Mouse (Mus musculus): ENCODE results near the gene Sh3pxd2b.

The Sh3pxd2b gene

DNA sequence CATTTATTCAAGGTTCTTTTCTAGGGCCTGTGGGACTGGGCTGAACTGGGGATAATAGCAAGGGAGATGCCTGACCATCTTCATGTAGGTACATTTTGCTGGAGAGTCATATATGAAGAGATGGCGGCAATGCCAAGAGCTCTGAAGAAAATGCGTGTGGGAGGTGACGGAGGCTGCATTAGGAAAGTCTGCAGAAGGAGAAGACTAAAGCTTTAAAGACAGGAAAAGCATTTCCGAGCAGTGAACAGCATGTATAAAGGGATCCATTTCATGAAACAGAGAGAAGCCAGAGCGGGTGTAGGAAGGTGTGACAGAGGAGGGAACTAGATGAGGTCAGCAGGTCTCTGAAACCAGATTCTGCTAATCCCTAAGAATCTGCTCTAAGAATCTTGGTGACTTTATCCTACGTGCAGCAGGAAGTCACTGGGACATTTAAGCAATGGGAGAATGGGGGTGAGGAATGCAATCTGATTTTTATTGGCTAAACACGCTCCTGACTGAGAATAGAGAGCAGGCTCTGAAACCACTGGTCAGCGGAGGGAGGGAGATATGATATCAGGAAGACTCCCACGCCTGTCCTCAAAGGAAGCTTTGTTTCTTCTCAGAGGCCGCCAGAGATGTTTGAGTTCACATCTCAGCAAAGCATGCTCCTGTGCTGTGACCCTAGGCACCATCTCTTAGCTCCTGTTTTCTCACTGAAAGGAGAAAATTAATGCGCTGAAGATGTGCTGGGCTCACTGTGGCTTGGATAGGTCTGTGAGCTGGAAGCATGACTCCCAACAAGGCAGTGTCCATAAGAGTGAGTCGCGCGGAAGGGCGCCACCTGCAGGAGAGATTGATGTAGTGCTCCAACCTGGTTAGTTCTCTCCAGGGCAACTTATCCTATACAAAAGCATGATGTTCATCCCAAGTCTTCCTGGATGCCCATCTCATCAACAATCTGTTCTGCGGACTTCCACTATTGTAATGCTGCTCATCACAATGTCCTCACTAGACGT is 6.8 kb upstream of the Sh3pxd2b start:
- DNase-seq = peak; percentile 76

GRCm38 (mm10) chr11:32342770-32343191 is 4.8 kb upstream of the Sh3pxd2b start:
- DNase-seq = peak; percentile 48

DNA sequence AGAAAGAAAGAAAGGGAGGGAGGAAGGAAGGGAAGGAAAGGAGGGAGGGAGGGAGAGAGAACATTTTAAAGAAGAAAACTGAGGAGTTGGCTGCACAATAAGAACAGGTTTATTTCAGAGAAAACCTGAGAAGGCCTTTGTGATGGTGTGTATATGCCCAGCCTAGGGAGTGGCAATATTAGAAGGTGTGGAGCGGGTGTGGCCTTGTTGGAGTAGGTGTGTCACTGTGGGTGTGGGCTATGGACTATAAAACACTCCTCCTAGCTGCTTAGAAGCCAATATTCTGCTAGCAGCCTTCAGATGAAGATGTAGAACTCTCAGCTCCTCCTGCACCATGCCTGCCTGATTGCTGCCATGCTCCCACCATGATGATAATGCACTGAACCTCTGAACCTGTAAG is 4.3 kb upstream of the Sh3pxd2b start:
- DNase-seq = no peak

DNA sequence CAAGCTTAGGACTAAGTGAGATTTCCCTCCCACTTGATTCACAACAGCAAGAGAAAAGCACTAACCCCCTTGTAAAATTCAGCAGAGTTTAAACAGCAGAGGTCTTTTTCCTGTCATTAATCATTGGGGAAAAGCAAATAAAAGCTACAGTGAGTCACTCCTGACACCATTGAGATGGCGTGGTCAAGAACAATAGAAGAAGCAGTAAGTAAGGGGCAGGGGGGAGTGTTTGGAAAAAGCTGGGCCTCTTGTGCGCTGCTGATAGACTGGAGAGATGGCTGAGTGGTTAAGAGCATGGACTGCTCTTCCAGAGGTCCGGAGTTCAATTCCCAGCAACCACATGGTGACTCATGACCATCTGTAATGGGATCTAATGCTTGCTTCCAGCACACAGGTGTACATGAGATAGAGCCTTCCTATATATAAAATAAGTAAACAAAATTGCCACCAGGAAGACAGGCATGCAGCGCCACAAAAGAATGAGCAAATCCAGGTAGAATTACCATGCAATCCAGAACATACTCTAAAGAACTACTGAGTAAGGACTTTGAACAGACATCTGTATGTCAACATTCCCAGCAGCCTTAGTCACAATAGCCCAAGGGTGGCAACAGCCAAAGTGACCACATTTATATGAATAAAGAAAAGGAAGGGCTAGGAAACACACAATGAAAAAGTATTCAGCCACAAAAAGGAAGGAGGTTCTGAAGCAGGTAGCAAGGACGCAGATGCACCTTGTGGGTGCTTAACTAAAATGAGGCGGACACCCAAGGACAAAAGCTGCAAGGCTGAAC is 1.9 kb upstream of the Sh3pxd2b start:
- no peak for DNase-seq

DNA sequence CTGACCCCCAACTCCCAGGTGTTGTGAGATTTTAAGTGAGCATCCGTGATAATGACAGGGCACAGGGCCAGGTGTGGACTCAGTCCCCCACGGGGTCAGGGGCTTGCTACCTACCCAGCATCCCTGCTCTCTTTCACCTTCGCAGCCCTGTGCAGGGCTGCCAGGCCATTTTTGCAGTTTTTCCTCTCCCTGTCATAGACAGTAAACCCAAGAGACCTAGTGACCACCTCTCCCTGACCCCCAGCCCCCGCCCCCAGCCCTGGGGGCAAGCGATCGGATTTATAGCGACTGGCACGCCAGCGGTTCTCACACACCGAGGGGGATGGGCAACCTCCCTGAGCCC is 385 bp upstream of the Sh3pxd2b start:
- no peak for DNase-seq

DNA sequence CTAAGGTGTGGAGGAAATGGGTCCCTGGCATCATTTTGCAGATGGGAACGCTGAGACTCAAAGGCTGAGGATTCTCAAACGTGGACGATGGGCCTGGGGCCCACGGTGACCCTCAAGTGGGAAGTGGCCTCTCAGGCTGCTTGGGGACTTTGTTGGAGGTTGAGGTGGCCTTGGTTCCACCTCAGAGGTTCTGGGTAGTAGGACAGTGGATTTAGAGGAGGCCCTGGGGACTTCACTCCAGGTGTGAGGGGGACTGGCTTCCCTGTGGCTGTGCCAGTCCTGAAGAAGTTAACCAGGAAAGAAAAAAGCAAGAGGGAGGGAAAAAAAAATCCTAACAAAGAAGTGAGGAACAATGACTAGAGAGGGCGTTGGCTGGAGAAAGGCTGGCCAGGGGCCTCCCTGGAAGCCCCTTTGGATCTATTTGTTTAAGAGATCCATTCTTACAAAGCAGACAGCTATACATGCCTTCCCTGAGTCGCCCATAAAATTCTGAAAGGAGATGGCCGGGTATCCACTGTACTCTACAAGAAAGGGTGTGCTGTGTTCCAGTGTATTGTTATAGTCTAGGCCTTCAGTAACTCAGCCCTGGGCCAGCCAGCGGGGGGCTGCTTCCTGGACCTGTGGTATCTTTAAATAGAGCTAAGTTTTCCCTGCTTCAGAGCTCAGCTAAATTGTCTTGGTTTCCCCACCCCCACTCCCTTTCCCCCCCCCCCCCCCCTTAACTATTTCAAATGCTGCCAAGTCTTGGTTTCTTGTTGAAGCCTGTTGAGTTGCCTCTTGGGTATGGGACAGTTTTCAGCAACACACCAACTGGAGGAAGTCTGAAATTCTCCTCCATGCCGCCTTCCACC is 1.0 kb downstream of the Sh3pxd2b start:
- DNase-seq = no peak

DNA sequence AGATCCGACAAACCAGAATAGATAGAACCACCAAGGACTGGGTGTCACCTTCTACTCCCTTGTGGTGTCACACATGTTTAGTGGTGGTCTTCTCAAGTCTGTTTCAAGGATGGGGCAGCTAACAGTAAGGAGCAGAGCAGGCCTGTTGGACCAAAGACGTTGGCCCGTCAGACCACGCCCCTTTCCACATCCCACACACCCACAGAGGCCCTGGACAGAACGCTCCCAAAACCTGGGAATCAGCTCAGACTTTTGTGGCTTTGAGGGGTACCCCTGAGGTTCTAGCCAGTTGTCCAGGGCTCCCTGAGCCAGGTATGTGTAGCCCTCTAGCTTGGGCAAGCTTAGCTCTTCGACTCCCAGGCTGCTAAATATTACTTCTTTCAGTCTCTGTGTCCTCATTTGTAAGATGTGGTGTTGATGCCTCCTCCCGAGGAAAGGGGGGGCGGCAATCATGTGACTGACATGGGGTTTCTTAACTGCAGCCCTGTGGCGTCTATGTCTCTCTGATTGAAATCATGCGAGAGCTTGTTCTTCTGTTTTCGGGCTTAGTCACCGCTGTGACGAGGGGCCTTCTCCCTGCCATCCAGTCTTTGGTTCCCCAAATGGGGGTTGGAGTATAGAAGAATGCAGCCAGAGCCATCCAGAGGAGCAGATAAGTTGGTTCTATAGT is 1.8 kb downstream of the Sh3pxd2b start:
- no peak for DNase-seq

- peak; percentile 65 for DNase-seq
Observed at GRCm38 (mm10) chr11:32352946-32353345, 5.3 kb downstream of the Sh3pxd2b start.

GRCm38 (mm10) chr11:32355377-32355776 is 7.8 kb downstream of the Sh3pxd2b start:
- no peak for DNase-seq

- DNase-seq = no peak
Observed at GRCm38 (mm10) chr11:32357686-32358085, 10.1 kb downstream of the Sh3pxd2b start.

DNA sequence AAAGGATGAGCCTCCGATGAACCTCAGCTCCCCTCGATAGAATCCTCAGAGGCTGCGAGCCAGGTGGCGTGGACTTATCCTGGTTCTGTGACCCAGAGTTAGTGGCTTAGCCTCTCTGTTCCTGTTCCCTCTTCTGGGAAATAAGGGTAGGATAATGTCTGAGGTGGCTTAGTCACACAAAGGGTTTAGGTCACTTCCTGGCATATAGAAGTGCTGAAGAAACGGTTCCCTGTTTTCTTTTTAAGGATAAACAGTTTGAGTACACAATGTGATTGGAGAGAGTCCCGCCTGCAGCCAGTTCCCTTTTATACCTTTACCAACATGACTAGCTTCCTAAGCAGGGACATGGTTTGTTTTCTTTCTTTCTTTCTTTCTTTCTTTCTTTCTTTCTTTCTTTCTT is 10.8 kb downstream of the Sh3pxd2b start:
- no peak for DNase-seq

DNA sequence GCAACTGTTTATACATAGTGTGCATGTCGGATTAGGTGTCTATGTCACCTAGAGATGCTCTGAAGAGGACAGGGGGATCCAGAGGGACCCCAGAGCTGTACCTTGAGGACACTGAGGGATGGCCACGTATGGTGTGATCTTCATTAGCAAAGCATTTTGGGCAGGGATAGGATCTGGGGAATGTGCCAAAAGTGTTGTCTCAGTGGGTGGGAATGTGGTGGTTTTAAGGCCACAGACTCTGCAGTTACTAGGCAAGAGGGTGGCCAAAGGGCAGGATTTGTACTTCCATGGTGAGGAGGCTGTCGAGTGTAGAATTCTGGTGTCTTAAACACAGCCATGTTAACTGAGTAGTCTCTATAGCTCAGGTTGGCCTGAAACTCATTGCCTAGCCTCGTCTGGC is 11.9 kb downstream of the Sh3pxd2b start:
- no peak for DNase-seq

GRCm38 (mm10) chr11:32361774-32362173 is 14.2 kb downstream of the Sh3pxd2b start:
- DNase-seq = no peak

DNA sequence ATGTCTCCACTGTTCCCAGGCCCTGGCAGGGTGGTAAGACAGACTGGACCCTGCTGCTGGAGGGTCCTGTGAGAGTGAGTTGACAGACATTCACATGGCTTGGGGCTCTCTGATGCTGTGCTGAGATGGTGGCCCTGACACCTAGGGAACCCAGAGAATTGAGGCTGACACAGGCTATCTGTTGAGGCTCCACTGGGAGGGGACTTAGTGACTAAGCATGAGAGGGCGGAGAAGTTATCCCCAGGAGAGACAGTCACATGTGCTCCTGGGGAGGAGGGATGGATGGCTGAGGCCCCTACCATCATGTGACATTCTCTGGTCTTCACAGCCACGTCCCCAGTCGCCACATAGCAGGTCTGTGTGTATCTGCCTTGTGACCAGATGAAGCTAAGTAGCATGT is 15.6 kb downstream of the Sh3pxd2b start:
- no peak for DNase-seq

GRCm38 (mm10) chr11:32363610-32364220 is 16.1 kb downstream of the Sh3pxd2b start:
- peak; percentile 40 for DNase-seq

GRCm38 (mm10) chr11:32364375-32364774 is 16.8 kb downstream of the Sh3pxd2b start:
- no peak for DNase-seq

GRCm38 (mm10) chr11:32365498-32365897 is 17.9 kb downstream of the Sh3pxd2b start:
- no peak for DNase-seq

GRCm38 (mm10) chr11:32367056-32367455 is 19.4 kb downstream of the Sh3pxd2b start:
- no peak for DNase-seq

GRCm38 (mm10) chr11:32368986-32369385 is 21.4 kb downstream of the Sh3pxd2b start:
- no peak for DNase-seq

- no peak for DNase-seq
Observed at GRCm38 (mm10) chr11:32370881-32371280, 23.3 kb downstream of the Sh3pxd2b start.

DNA sequence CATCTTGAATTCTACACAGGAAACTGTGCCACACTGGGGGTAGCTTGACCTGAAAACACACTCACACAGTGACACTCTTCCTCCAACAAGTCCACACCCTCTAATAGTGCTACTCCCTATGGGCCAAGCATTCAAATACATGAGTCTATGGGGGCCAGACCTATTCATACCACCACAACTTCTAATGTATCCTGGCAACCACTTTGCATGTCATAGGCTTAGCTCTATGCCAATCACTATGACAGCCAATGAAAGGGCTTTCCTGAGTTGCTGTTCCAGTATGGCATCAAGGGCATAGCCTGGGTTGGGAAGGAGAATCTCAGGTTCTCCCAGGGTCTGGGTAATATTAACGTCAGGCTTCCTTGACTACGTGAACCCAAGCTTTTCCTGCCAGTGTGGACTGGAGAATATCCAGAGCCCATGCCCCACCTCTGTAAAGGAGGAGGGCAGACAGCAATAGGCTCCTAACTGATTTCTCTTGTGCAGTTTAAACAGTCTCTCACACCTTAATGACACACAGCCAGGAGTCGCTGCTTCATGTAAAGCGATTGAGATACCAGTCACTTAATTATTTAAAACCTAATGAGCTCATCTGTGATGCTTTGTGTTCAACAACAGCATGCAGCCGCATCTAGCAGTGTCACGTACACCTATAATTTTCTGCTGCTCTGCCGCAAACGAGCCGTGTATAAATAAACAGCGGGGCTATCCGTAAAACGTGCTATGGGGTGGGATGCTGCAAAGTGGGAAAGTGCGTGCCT is 25.8 kb downstream of the Sh3pxd2b start:
- no peak for DNase-seq

All from right cerebral cortex, adult 18-20 months (tissue).